Mouse (Mus musculus) spleen, adult 2 months (tissue): ENCODE data around the gene Cldn11. TPM values are rescaled to one million over a fixed set of nuclear protein-coding genes. Genes with fewer than 3 reads are reported as not detected.

Experiments
- DNase-seq, 2 experiments: peaks; one replicate each; pipeline versions ENCODE4 v3.0.0 to v3.0.0-alpha.2; 2012 to 2021; ENCODE audit warnings: low spot score in 2 of 2, low read depth in 1 of 2
- H3K27ac ChIP-seq: fragments of 200-500 bp; 2 replicates; pipeline ENCODE4 v1.5.1; 2012; ENCODE audit warnings: low read length, inconsistent platforms; ENCODE audit not compliant: insufficient read depth
- H3K27me3 ChIP-seq: fragments of 200-500 bp; 2 replicates; pipeline ENCODE4 v1.6.1; 2012; ENCODE audit warnings: mild to moderate bottlenecking, moderate library complexity, low read length, inconsistent platforms; ENCODE audit not compliant: control insufficient read depth, insufficient read depth
- H3K36me3 ChIP-seq: fragments of 200-500 bp; 2 replicates; pipeline ENCODE4 v1.6.1; 2012; ENCODE audit warnings: mild to moderate bottlenecking, low read length, inconsistent platforms; ENCODE audit not compliant: control insufficient read depth, insufficient read depth
- H3K4me1 ChIP-seq: fragments of 200-500 bp; 2 replicates; pipeline ENCODE4 v1.6.1; 2011; ENCODE audit warnings: inconsistent platforms; ENCODE audit not compliant: control insufficient read depth, insufficient read depth, insufficient read length
- H3K4me3 ChIP-seq: fragments of 200-500 bp; 2 replicates; pipeline ENCODE4 v1.5.1; 2011; ENCODE audit warnings: mild to moderate bottlenecking, inconsistent platforms; ENCODE audit not compliant: insufficient read depth, insufficient read length; ENCODE audit errors: extremely low read depth
- CTCF ChIP-seq: fragments of 200-500 bp; IDR thresholded peaks from 2 replicates; pipeline ENCODE4 v1.5.1; 2011; ENCODE audit warnings: mild to moderate bottlenecking, inconsistent platforms; ENCODE audit not compliant: insufficient read depth, insufficient read length, insufficient replicate concordance; ENCODE audit errors: extremely low read depth
- POLR2A ChIP-seq: fragments of 200-500 bp; IDR thresholded peaks from 2 replicates; pipeline ENCODE4 v1.6.1; 2011; ENCODE audit warnings: low read depth, low read length, inconsistent platforms
- WGBS: fragments of 180-500 bp; shearing (Covaris S2); methylation state at CpG from one replicate; pipeline ENCODE4 v1.1.7; 2018; 5-methylcytosine and 5-hydroxymethylcytosine counted together
- polyA plus RNA-seq: library from polyadenylated mRNA; depleted of rRNA; stranded (reverse); fragments of >200 nt; gene quantifications from 2 replicates; pipeline ENCODE4 v1.2.3, GENCODE M21; 2012; rRNA removed

Cldn11 gene
- polyA plus RNA-seq, 1 experiment, result 0.06 TPM

GRCm38 (mm10) chr3:31212205-31213038, 62.7 kb downstream of the Cldn11 start:
- no peak for DNase-seq
- Histone ChIP-seq H3K27ac (no peak overlapping the region), H3K36me3 (no peaks in the 10 kb centered on the region), H3K27me3 (no peaks in the 10 kb centered on the region), H3K4me3 (no peak overlapping the region), H3K4me1 (no peaks in the 10 kb centered on the region)
- WGBS, result 60% methylated on average over 9 of the region's 9 CpGs
- TF ChIP-seq POLR2A, result no peak
- no peak for TF ChIP-seq CTCF

GRCm38 (mm10) chr3:31213802-31214201, 64.1 kb downstream of the Cldn11 start:
- 77% methylated on average over 3 of the region's 3 CpGs for WGBS
- Histone ChIP-seq H3K4me1 (no peaks in the 10 kb centered on the region), H3K27ac (no peak overlapping the region)

More at GRCm38 (mm10) chr3:31213802-31214201, 64.1 kb downstream of the Cldn11 start:
- TF ChIP-seq POLR2A, result no peak
- TF ChIP-seq CTCF, result no peak
- DNase-seq, result no peak
- Histone ChIP-seq H3K4me3 (no peak overlapping the region), H3K27me3 (no peaks in the 10 kb centered on the region), H3K36me3 (no peaks in the 10 kb centered on the region)

Other genes with a start within 250 kb of the Cldn11 start
- 27.0 and 31.2 TPM in 2 replicates for gene Phc3, start 180.5 kb upstream of the Cldn11 start, polyA plus RNA-seq
- 3.7 and 5.0 TPM in 2 replicates for gene Prkci, start 154.2 kb upstream of the Cldn11 start, polyA plus RNA-seq
- 4.7 and 5.5 TPM in 2 replicates for gene Skil, start 54.9 kb upstream of the Cldn11 start, polyA plus RNA-seq
- not detected in 2 replicates for gene Slc7a14, start 160.5 kb downstream of the Cldn11 start, polyA plus RNA-seq